Mouse (Mus musculus) hindbrain, embryonic 14.5 days (tissue): Measurements from ENCODE around the gene Nme7. TPM values are rescaled to one million over a fixed set of nuclear protein-coding genes. Genes with fewer than 3 reads are reported as not detected.

Experiments
- ATAC-seq: fragments of 200-750 bp; cut with Nextera tagmentation; 2 replicates; pipeline ENCODE4 v1.8.0; 2017; ENCODE audit warnings: moderate number of reproducible peaks, mild to moderate bottlenecking, moderate TSS enrichment, moderate library complexity; ENCODE audit not compliant: low FRiP score
- DNase-seq: peaks from one replicate; pipeline ENCODE4 v3.0.0-alpha.2; 2015; ENCODE audit warnings: low spot score
- H3K27ac ChIP-seq: fragments of 300-500 bp; sonication (generic); 2 replicates; pipeline ENCODE4 v1.5.1; 2014; ENCODE audit warnings: mild to moderate bottlenecking, moderate library complexity
- H3K27me3 ChIP-seq: fragments of 300-500 bp; sonication (generic); 2 replicates; pipeline ENCODE4 v1.6.1; 2014; ENCODE audit warnings: mild to moderate bottlenecking, low read length, mixed read lengths; ENCODE audit not compliant: control insufficient read depth, insufficient read depth
- H3K36me3 ChIP-seq: fragments of 300-500 bp; sonication (generic); replicated peaks from 2 replicates; pipeline ENCODE4 v1.6.1; 2014; ENCODE audit not compliant: control insufficient read depth, insufficient read depth
- H3K4me1 ChIP-seq: fragments of 300-500 bp; sonication (generic); replicated peaks from 2 replicates; pipeline ENCODE4 v1.6.1; 2014; ENCODE audit warnings: antibody characterized with exemption, low read length, mixed read lengths; ENCODE audit not compliant: control insufficient read depth, insufficient read depth
- H3K4me2 ChIP-seq: fragments of 300-500 bp; sonication (generic); replicated peaks from 2 replicates; pipeline ENCODE4 v1.6.1; 2014; ENCODE audit warnings: mild to moderate bottlenecking, moderate library complexity
- H3K4me3 ChIP-seq: fragments of 300-500 bp; sonication (generic); replicated peaks from 2 replicates; pipeline ENCODE4 v1.5.1; 2014; ENCODE audit warnings: mild to moderate bottlenecking, low read length
- H3K9ac ChIP-seq: fragments of 300-500 bp; sonication (generic); 2 replicates; pipeline ENCODE4 v1.6.1; 2014
- H3K9me3 ChIP-seq: fragments of 300-500 bp; sonication (generic); 2 replicates; pipeline ENCODE4 v1.6.1; 2016; ENCODE audit warnings: low read length; ENCODE audit not compliant: control insufficient read depth
- WGBS: fragments of 180-500 bp; shearing (Covaris S2); extraction: QIAGEN DNeasy Blood & Tissue Kit; methylation state at CpG from one replicate; pipeline ENCODE4 v1.1.7; 2014; 5-methylcytosine and 5-hydroxymethylcytosine counted together
- polyA plus RNA-seq: library from polyadenylated mRNA; unstranded; fragments of >200 nt; fragmentation: Nextera tagmentation; extraction: Ambion mirVana; gene quantifications from 2 replicates; pipeline ENCODE4 v1.2.1, GENCODE M21; 2014

The Nme7 gene
- polyA plus RNA-seq, 1 experiment from 2014 or later: 25.8 TPM

- 26% methylated on average over 14 of the region's 14 CpGs for WGBS
Observed at GRCm38 (mm10) chr1:164454747-164455400, 151.0 kb downstream of the Nme7 start.

DNA sequence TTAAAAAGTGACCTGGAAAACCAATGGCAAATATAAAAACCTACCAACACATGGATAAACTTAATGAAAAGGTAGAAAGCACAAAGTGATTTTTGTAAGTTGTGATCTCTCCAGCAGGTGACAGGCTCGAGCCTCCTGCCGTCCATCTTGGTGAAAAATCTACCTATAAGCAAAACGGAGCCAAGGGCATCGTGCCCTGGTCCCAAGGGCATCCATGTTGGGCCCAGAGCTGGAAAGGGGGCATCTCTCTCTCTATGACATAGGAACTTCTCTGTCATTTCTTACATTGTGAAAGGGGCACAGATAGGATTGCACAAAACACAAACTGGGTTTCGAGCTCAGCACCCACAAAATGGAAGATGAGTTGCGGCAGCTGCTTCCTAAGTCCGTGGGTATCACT is 151.7 kb downstream of the Nme7 start:
- 51% methylated on average over 7 of the region's 7 CpGs for WGBS
- Histone ChIP-seq H3K27ac (peak overlapping the region; percentile 97), H3K4me3 (peak overlapping the region; percentile 87), H3K27me3 (no peaks in the 10 kb centered on the region), H3K4me1 (peaks cover 40% of the 10 kb centered on the region), H3K9me3 (no peaks in the 10 kb centered on the region), H3K36me3 (peaks cover 32% of the 10 kb centered on the region), H3K4me2 (peak overlapping the region; percentile 82), H3K9ac (peak overlapping the region; percentile 92)
- DNase-seq (peak; percentile 58), ATAC-seq (no peak)

More at GRCm38 (mm10) chr1:164454747-164455400, 151.0 kb downstream of the Nme7 start:
- no peak for ATAC-seq
- DNase-seq: peak; percentile 68
- H3K4me2 ChIP-seq: peak overlapping the region; percentile 82
- no peaks in the 10 kb centered on the region for H3K27me3 ChIP-seq
- no peaks in the 10 kb centered on the region for H3K9me3 ChIP-seq
- H3K27ac ChIP-seq: 0 out of 2 replicates have a peak overlapping the region, but pooled peaks have one; percentile 45
- peak overlapping the region; percentile 58 for H3K9ac ChIP-seq
- H3K4me1 ChIP-seq: peaks cover 35% of the 10 kb centered on the region
- peak overlapping the region; percentile 87 for H3K4me3 ChIP-seq
- peaks cover 39% of the 10 kb centered on the region for H3K36me3 ChIP-seq

DNA sequence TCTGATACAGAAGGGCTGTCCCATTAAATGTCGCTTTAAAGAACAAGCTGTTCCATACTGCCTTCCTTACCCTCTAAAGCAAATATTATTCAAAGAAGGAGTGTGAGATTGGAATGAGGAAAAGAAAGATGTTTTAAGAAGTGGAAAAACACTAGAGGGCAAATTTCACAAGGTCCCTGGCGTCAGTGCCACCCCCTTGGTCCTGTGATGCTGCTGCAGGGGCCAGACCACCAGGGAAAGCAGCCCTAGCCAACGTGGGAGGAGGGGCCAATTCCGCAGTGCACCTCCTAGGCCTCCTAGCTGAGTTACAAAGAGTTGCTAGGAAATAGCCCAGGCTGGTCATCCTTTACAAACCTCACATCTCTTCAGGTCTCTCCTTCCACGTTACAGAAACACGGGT is 152.1 kb downstream of the Nme7 start:
- H3K27ac ChIP-seq: peak overlapping the region; percentile 97
- ATAC-seq (no peak), DNase-seq (no peak)
- H3K9ac ChIP-seq: peak overlapping the region; percentile 92
- H3K4me3 ChIP-seq: peak overlapping the region; percentile 87
- WGBS: 18% methylated on average over 6 of the region's 6 CpGs
- H3K4me1 ChIP-seq: peaks cover 45% of the 10 kb centered on the region
- H3K9me3 ChIP-seq: no peaks in the 10 kb centered on the region
- H3K27me3 ChIP-seq: no peaks in the 10 kb centered on the region
- H3K4me2 ChIP-seq: peak overlapping the region; percentile 82
- peaks cover 27% of the 10 kb centered on the region for H3K36me3 ChIP-seq

- no peak for DNase-seq
Observed at GRCm38 (mm10) chr1:164456731-164457130, 152.8 kb downstream of the Nme7 start.

GRCm38 (mm10) chr1:164457531-164458244 is 153.8 kb downstream of the Nme7 start:
- Histone ChIP-seq H3K27ac (peak overlapping the region; percentile 97), H3K36me3 (peaks cover 11% of the 10 kb centered on the region), H3K4me2 (peak overlapping the region; percentile 82), H3K27me3 (no peaks in the 10 kb centered on the region), H3K4me1 (peaks cover 46% of the 10 kb centered on the region), H3K4me3 (peak overlapping the region; percentile 87), H3K9me3 (no peaks in the 10 kb centered on the region), H3K9ac (peak overlapping the region; percentile 92)
- peak; percentile 79 for DNase-seq
- under 1% methylated on average over 61 of the region's 76 CpGs for WGBS
- ATAC-seq: peak; percentile 91

More at GRCm38 (mm10) chr1:164456731-164457130, 152.8 kb downstream of the Nme7 start:
- no peak for ATAC-seq
- H3K9ac ChIP-seq: peak overlapping the region; percentile 92
- peak overlapping the region; percentile 82 for H3K4me2 ChIP-seq
- H3K4me3 ChIP-seq: peak overlapping the region; percentile 87
- H3K27ac ChIP-seq: peak overlapping the region; percentile 97
- 2% methylated on average over 8 of the region's 8 CpGs for WGBS
- H3K9me3 ChIP-seq: no peaks in the 10 kb centered on the region
- H3K36me3 ChIP-seq: peaks cover 21% of the 10 kb centered on the region
- no peaks in the 10 kb centered on the region for H3K27me3 ChIP-seq
- peaks cover 46% of the 10 kb centered on the region for H3K4me1 ChIP-seq

DNA sequence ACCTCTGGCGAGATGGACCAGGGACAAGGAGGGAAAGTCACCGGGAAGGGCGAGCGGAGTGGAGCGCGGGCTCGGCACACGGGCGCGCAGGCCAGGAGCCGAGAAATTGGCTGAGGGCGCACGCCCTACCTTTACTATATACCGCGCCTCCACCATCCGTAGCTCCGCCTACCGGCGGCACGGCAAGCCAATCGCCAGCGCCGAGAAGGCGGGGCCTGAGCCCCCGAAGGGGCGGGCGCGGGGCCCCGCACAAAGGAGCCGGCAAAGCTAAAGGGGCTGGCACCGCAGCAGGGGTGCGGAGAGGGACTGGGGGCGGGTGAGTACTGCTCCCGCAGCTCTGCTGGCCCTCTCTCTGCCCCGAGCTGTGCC is 154.3 kb downstream of the Nme7 start, which contains the start of gene Atp1b1:
Atp1b1 (minus strand) TSS at position 111 of the 369 bp plus-strand sequence.
- Histone ChIP-seq H3K27ac (peak within 1 kb of the TSS; percentile 97), H3K4me2 (peak within 1 kb of the TSS; percentile 82), H3K9me3 (no peaks in the 10 kb centered on the region), H3K27me3 (no peaks in the 10 kb centered on the region), H3K4me1 (peaks cover 46% of the 10 kb centered on the region), H3K36me3 (peaks cover 6% of the 10 kb centered on the region; the same call in 1 of the 2 replicates), H3K4me3 (peak within 1 kb of the TSS; percentile 87), H3K9ac (peak within 1 kb of the TSS; percentile 92)
- ATAC-seq (peak; percentile 95), DNase-seq (peak; percentile 92)
- WGBS: under 1% methylated on average over 34 of the region's 35 CpGs

GRCm38 (mm10) chr1:164458621-164459051 is 154.7 kb downstream of the Nme7 start:
- Histone ChIP-seq H3K27me3 (no peaks in the 10 kb centered on the region), H3K4me3 (peak overlapping the region; percentile 87), H3K4me1 (peaks cover 46% of the 10 kb centered on the region), H3K9ac (peak overlapping the region; percentile 92), H3K27ac (peak overlapping the region; percentile 97), H3K9me3 (no peaks in the 10 kb centered on the region), H3K4me2 (peak overlapping the region; percentile 82), H3K36me3 (peaks cover 2% of the 10 kb centered on the region; the same call in 1 of the 2 replicates)
- WGBS: 1% methylated on average over 21 of the region's 22 CpGs
- DNase-seq: no peak
- ATAC-seq: no peak; the same call in 1 of the 2 replicates

- Histone ChIP-seq H3K27ac (peak overlapping the region; percentile 97), H3K4me3 (peak overlapping the region; percentile 87), H3K9me3 (no peaks in the 10 kb centered on the region), H3K4me1 (peaks cover 39% of the 10 kb centered on the region), H3K9ac (peak overlapping the region; percentile 92), H3K27me3 (no peaks in the 10 kb centered on the region), H3K4me2 (peak overlapping the region; percentile 82), H3K36me3 (no peaks in the 10 kb centered on the region)
- 55% methylated on average over 12 of the region's 12 CpGs for WGBS
- ATAC-seq: no peak
- DNase-seq: no peak
Observed at GRCm38 (mm10) chr1:164459127-164459905, 155.4 kb downstream of the Nme7 start.
